Mouse (Mus musculus) neural tube, embryonic 15.5 days (tissue): ENCODE results near the gene Dtx4. TPM values are rescaled to one million over a fixed set of nuclear protein-coding genes. Genes with fewer than 3 reads are reported as not detected.

Source experiments
- ATAC-seq: fragments of 200-750 bp; cut with Nextera tagmentation; 2 replicates; pipeline ENCODE4 v1.8.0; 2017; ENCODE audit warnings: mild to moderate bottlenecking, moderate TSS enrichment, moderate library complexity; ENCODE audit not compliant: low FRiP score
- H3K27ac ChIP-seq: fragments of 300-500 bp; sonication (generic); replicated peaks from 2 replicates; pipeline ENCODE4 v1.5.1; 2015; ENCODE audit warnings: mild to moderate bottlenecking, inconsistent platforms
- H3K27me3 ChIP-seq: fragments of 300-500 bp; sonication (generic); replicated peaks from 2 replicates; pipeline ENCODE4 v1.6.1; 2015; ENCODE audit warnings: inconsistent platforms
- H3K36me3 ChIP-seq: fragments of 300-500 bp; sonication (generic); 2 replicates; pipeline ENCODE4 v1.6.1; 2015; ENCODE audit warnings: inconsistent platforms
- H3K4me1 ChIP-seq: fragments of 300-500 bp; sonication (generic); 2 replicates; pipeline ENCODE4 v1.6.1; 2015; ENCODE audit warnings: inconsistent platforms
- H3K4me2 ChIP-seq: fragments of 300-500 bp; sonication (generic); 2 replicates; pipeline ENCODE4 v1.6.1; 2015; ENCODE audit warnings: inconsistent platforms, mild to moderate bottlenecking, moderate library complexity
- H3K4me3 ChIP-seq: fragments of 300-500 bp; sonication (generic); replicated peaks from 2 replicates; pipeline ENCODE4 v1.5.1; 2015; ENCODE audit warnings: mild to moderate bottlenecking, inconsistent platforms
- H3K9ac ChIP-seq: fragments of 300-500 bp; sonication (generic); replicated peaks from 2 replicates; pipeline ENCODE4 v1.6.1; 2015; ENCODE audit warnings: mild to moderate bottlenecking, inconsistent platforms
- H3K9me3 ChIP-seq: fragments of 300-500 bp; sonication (generic); replicated peaks from 2 replicates; pipeline ENCODE4 v1.6.1; 2016; ENCODE audit warnings: inconsistent platforms
- WGBS: fragments of 180-500 bp; shearing (Covaris S2); methylation state at CpG from one replicate; pipeline ENCODE4 v1.1.7; 2015; ENCODE audit warnings: mixed read lengths; 5-methylcytosine and 5-hydroxymethylcytosine counted together
- polyA plus RNA-seq: library from polyadenylated mRNA; unstranded; fragments of >200 nt; fragmentation: Nextera tagmentation; extraction: Ambion mirVana; gene quantifications from 2 replicates; pipeline ENCODE4 v1.2.1, GENCODE M21; 2015

The Dtx4 gene
- polyA plus RNA-seq, 1 experiment from 2014 or later = 34.5 TPM

GRCm38 (mm10) chr19:12463722-12464035, 37.6 kb downstream of the Dtx4 start:
- no peak for ATAC-seq

GRCm38 (mm10) chr19:12462851-12463721, 38.2 kb downstream of the Dtx4 start:
- H3K4me3 ChIP-seq = no peak overlapping the region
- WGBS = 87% methylated on average over 7 of the region's 7 CpGs
- no peak overlapping the region for H3K27ac ChIP-seq
- H3K27me3 ChIP-seq = no peaks in the 10 kb centered on the region
- H3K36me3 ChIP-seq = peaks cover 11% of the 10 kb centered on the region
- ATAC-seq = no peak
- no peak overlapping the region for H3K4me2 ChIP-seq
- H3K9me3 ChIP-seq = no peaks in the 10 kb centered on the region
- no peak overlapping the region for H3K9ac ChIP-seq
- H3K4me1 ChIP-seq = no peaks in the 10 kb centered on the region; the same call in 1 of the 2 replicates

More at GRCm38 (mm10) chr19:12463722-12464035, 37.6 kb downstream of the Dtx4 start:
- H3K27me3 ChIP-seq = no peaks in the 10 kb centered on the region
- H3K9ac ChIP-seq = no peak overlapping the region
- peaks cover 17% of the 10 kb centered on the region for H3K36me3 ChIP-seq
- 70% methylated on average over 1 of the region's 1 CpGs for WGBS
- H3K4me1 ChIP-seq = no peaks in the 10 kb centered on the region; the same call in 1 of the 2 replicates
- H3K4me2 ChIP-seq = no peak overlapping the region
- H3K4me3 ChIP-seq = no peak overlapping the region
- no peak overlapping the region for H3K27ac ChIP-seq
- H3K9me3 ChIP-seq = no peaks in the 10 kb centered on the region

- H3K9ac ChIP-seq = no peak within 1 kb of the TSS
- no peak for ATAC-seq
- WGBS = 83% methylated on average over 11 of the region's 11 CpGs
Observed at GRCm38 (mm10) chr19:12460282-12461249, 40.7 kb downstream of the Dtx4 start, which contains the start of gene Mpeg1. TSS of gene Mpeg1 (plus strand) at chr19:12460779.

GRCm38 (mm10) chr19:12459516-12459915, 41.7 kb downstream of the Dtx4 start:
- no peaks in the 10 kb centered on the region for H3K36me3 ChIP-seq
- no peak for ATAC-seq
- H3K4me2 ChIP-seq = no peak overlapping the region
- H3K4me3 ChIP-seq = no peak overlapping the region
- H3K27me3 ChIP-seq = no peaks in the 10 kb centered on the region
- H3K9ac ChIP-seq = no peak overlapping the region
- no peak overlapping the region for H3K27ac ChIP-seq
- H3K4me1 ChIP-seq = no peaks in the 10 kb centered on the region
- H3K9me3 ChIP-seq = no peaks in the 10 kb centered on the region
- 89% methylated on average over 4 of the region's 4 CpGs for WGBS

More at GRCm38 (mm10) chr19:12460282-12461249, 40.7 kb downstream of the Dtx4 start, which contains the start of gene Mpeg1:
- Histone ChIP-seq H3K4me3 (no peak within 1 kb of the TSS), H3K36me3 (no peaks in the 10 kb centered on the region), H3K9me3 (no peaks in the 10 kb centered on the region), H3K4me2 (no peak within 1 kb of the TSS), H3K27ac (no peak within 1 kb of the TSS), H3K27me3 (no peaks in the 10 kb centered on the region), H3K4me1 (no peaks in the 10 kb centered on the region)

DNA sequence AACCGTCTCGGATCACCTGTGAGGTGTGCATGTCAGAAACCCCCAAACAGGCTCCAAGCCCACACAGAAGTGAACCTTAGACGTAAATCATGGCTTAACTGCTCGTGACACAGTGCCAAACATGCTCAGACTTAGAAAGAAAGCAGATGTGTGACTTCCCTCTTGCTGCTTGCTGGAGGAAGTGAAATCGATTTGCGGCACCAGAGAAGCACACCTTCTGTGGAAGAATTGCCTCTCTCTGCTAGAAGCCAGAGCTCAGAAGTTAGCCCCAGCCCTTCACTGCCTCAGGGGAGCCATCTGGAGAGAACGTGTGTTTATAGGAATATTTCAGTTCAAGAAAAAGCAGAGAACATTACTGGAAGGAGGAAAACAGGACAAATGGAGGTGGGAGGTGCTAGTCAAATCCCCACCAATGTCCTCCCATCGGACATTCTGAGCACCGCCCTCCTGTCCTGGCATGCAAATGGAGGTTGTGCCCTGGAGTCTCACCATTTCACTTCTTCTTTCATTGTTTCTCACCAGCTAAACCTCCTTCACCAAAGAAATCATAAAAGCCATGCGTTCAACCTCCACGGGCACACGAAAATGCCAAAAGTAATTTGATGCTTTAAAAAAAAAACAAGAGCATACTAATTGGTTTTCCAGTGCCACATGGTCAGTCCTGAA, 43.7 kb downstream of the Dtx4 start:
- ATAC-seq = no peak
- Histone ChIP-seq H3K36me3 (no peaks in the 10 kb centered on the region), H3K27ac (no peak overlapping the region), H3K4me3 (no peak overlapping the region), H3K4me1 (no peaks in the 10 kb centered on the region), H3K9me3 (no peaks in the 10 kb centered on the region), H3K27me3 (no peaks in the 10 kb centered on the region), H3K9ac (no peak overlapping the region), H3K4me2 (no peak overlapping the region)
- 78% methylated on average over 12 of the region's 12 CpGs for WGBS

DNA sequence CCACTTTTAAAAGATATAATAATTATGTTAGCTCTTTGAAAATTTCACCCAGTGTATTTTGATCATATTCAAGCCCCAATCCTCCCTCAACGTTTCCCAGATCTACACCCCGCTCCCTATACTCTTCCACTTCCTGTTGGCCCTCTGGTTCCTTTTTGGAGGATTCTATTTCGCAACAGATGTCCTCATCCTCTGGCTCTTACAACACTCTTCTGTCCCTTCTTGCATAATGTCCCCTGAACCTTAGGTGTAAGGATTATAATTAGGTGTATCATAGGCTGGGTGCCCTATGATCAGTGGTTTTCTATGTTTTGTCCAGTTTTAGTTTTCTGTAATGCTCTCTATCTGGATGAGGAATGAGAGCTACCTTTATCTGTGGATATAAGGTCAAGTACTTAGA, 56.2 kb downstream of the Dtx4 start:
- Histone ChIP-seq H3K27me3 (no peaks in the 10 kb centered on the region), H3K9ac (no peak overlapping the region), H3K4me1 (no peaks in the 10 kb centered on the region), H3K9me3 (no peaks in the 10 kb centered on the region), H3K36me3 (no peaks in the 10 kb centered on the region), H3K4me3 (no peak overlapping the region), H3K4me2 (no peak overlapping the region), H3K27ac (no peak overlapping the region)
- ATAC-seq = no peak
- 86% methylated on average over 3 of the region's 3 CpGs for WGBS

DNA sequence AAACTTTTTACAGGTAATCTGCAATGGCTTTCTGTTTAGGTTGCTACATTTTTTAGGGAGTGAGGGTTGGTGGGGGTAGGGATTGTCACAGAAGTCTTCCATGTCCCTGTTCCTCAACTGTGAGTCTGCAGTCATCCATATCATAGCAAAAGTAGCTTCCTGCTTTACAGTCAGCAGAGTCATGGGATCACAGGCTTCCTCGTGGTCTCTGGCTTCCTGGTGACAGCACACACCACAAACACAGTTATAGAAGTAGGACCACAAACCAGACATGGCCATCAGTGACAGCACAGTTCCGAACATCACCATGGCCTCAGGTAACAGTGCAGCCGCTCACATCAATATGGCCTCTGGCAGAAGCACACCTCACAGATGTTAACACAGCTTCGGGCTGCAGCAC, 58.7 kb downstream of the Dtx4 start:
- no peaks in the 10 kb centered on the region for H3K9me3 ChIP-seq
- no peak overlapping the region for H3K4me3 ChIP-seq
- no peak for ATAC-seq
- 88% methylated on average over 4 of the region's 4 CpGs for WGBS
- no peak overlapping the region for H3K9ac ChIP-seq
- H3K4me2 ChIP-seq = no peak overlapping the region
- H3K4me1 ChIP-seq = no peaks in the 10 kb centered on the region
- H3K36me3 ChIP-seq = no peaks in the 10 kb centered on the region
- H3K27me3 ChIP-seq = no peaks in the 10 kb centered on the region
- H3K27ac ChIP-seq = no peak overlapping the region

- Histone ChIP-seq H3K4me3 (no peak overlapping the region), H3K9ac (no peak overlapping the region), H3K27ac (no peak overlapping the region), H3K36me3 (no peaks in the 10 kb centered on the region), H3K4me2 (no peak overlapping the region), H3K27me3 (no peaks in the 10 kb centered on the region), H3K9me3 (no peaks in the 10 kb centered on the region), H3K4me1 (no peaks in the 10 kb centered on the region)
- WGBS = 74% methylated on average over 5 of the region's 5 CpGs
- no peak for ATAC-seq
Observed at GRCm38 (mm10) chr19:12440103-12440725, 61.0 kb downstream of the Dtx4 start.

DNA sequence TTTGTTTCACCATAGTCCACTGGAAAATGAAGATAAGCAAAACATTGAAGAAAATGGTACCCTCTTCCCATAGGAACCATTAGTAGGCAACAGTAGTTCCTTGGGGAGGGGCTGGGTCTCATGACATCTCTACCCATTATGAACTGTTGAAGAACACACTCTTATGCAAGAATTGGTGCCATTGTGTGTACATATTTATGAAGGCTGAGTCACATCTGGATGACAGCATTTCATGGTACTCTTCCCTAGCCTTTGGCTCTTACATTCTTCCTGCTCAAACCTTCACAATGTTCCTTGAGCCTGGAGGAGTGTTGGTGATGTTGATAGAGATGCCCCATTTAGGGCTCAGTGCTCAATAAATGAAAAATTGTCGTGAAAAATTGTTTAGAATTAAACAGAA, 61.7 kb downstream of the Dtx4 start:
- ATAC-seq = no peak
- 55% methylated on average over 1 of the region's 1 CpGs for WGBS
- Histone ChIP-seq H3K4me1 (no peaks in the 10 kb centered on the region), H3K27ac (no peak overlapping the region), H3K4me3 (no peak overlapping the region), H3K36me3 (no peaks in the 10 kb centered on the region), H3K27me3 (no peaks in the 10 kb centered on the region), H3K9me3 (no peaks in the 10 kb centered on the region), H3K9ac (no peak overlapping the region), H3K4me2 (no peak overlapping the region)

DNA sequence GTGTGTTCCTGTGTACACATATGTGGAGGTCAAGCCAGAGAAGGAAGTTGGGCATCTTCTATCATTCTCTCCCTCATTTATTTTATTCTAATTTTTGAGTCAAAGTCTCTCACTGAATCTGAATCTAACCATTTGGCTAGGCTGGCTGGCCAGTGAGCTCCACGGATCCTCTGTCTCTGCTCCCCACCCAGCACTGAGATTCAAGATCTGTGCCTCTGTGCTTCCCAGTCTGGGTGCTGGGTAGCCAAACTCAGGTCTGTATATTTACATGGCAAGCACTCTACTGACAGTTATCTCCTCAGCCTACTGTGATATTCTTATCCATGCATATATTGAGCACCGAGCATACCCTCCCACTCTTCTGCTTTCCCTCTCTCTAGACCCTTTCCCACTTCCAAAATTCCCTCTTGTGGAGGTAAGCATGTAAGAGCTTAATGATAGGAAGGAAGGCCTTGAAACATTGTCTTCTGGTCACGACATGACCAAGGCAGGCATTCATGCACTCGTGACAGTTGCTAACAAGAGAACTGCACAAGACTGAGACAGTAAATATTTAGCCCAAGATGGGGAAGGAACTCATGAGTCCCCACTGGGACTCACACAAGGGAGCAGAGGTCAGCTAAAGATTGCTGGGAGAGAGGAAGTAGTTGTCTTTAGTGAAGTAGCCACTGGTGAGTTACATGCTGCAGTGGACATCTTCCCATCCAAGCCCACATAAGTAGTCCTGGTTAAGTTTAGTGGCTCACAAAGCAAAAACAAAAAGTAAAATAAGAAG, 65.3 kb downstream of the Dtx4 start:
- 89% methylated on average over 4 of the region's 4 CpGs for WGBS
- no peak overlapping the region for H3K4me2 ChIP-seq

More for the DNA sequence above, 65.3 kb downstream of the Dtx4 start:
- Histone ChIP-seq H3K9ac (no peak overlapping the region), H3K9me3 (no peaks in the 10 kb centered on the region), H3K27ac (no peak overlapping the region), H3K36me3 (no peaks in the 10 kb centered on the region), H3K27me3 (no peaks in the 10 kb centered on the region), H3K4me1 (no peaks in the 10 kb centered on the region), H3K4me3 (no peak overlapping the region)
- no peak for ATAC-seq
